Mouse (Mus musculus) monocyte, adult 2 months (primary cell): ENCODE measurements at regions not wholly inside any gene's neighbourhood (a gene's known extent, or its start where the extent isn't known, plus 50 kb on each side); places are given as distances from the start of the nearest gene placed in this dataset.
"Not testable (repeated sequence)": the region's sequence is repeated elsewhere in the genome, so short reads cannot be mapped to it uniquely, and the experiment has no call there.

Experiments used
- DNase-seq, 2 experiments: peaks; one replicate each; pipeline ENCODE4 v3.0.0; 2022; ENCODE audit warnings: low spot score in 2 of 2, low read depth in 1 of 2

DNA sequence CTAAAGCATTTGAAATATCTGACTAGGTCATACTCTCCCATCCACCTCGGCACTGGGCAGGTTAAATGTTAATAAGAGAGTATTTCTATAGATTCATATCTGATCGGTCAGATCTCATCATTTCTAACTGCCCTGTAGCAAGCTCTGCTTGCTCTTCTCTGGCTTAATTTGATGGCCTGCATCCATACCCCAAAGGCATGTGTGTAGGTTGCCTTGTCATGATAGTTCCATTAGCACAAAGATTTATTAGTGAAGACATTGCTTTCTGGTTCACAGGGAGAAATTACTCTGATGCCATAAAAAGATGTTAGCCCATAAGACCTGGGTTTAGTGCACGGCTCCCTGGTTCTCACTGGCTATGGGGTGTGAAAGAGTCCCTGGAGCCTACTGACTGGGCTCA lies 232.3 kb downstream of the Lpin1 start:
- DNase-seq, result no peak

DNA sequence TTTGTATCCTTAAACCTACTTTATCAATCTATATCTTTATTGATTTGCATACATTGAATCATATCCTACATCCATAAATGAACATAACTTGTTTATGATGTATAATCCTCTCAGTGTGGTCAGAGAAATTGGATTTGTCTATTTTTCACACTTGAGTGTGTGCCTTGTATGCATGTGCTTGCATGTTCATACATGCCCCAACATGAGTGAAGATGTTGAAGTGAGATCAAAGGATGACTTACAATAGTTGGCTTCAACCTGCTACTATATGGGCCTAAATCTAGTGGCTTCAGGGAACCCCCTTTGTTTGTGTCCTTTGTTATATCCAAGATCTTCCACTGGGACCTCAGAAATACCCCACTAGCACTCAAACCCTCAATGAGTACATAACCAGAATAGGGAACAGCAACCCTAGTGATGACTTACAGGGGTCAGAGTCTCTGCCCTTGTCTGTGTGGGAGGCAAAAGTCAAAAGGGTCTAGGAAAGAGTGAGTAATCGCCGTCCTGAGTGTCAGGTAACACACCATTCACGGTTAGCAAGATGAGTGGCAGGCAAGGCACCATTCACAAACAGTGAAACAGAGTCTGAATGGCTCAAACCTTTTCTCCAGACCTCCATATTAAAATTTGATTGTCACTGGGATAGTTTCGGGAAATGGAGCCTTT lies 236.3 kb downstream of the Lpin1 start:
- DNase-seq, result no peak

DNA sequence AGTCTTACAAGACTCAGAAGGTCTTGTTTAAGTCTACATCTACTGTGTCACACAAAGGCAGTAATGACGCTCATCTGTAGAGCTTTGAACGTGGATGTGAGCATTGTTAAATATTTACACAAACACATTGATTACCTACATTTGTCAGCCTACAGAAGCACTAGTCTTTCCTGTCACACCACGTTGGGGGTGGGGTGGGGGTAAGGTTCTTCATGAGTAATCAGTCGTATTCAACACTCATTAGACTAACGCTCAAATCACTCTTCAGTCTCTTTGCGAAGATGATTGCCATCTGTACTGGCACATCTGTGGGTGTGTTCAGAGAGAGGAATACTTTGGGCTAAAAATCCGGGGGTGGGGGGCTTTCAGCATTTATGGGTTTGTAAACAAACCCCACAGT lies 240.7 kb downstream of the Lpin1 start:
- no peak for DNase-seq

DNA sequence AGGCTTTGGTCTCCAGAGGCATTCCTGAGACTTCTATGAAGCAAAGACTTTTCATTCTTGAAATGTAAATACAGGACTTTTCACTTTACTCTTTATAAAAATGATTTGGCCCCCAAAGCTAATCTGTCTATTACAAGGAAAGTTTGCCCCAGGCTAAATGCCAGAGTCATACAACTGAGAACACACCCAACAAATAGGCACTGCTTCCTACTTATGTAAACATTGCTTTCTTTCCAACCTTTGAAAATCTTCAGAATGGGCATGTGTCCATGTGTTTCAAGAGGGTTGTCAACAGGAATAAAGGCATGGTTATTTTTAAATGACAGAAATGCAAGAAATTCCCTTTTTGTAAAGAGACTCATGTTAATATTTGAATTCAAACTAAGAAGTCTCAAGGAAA lies 248.4 kb downstream of the Lpin1 start:
- DNase-seq, result no peak

DNA sequence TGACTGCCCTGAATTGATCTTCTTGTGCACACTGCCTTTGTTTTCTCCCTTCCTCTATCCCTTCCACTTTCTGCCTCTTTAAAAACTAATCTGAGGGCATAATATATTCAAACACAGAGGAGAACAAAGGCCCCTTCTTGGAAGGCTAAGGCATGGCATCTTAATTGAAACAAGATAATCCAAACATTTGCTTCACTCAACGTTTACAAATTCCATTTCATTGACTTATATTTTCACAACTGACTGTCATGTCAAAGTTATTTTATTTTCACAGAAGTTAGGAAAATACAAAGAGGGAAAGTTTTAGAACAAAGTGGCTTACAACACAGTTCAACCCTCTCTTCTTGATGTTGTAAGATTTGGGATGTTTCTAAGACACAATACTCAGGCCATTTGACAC lies 251.9 kb downstream of the Lpin1 start:
- no peak for DNase-seq

DNA sequence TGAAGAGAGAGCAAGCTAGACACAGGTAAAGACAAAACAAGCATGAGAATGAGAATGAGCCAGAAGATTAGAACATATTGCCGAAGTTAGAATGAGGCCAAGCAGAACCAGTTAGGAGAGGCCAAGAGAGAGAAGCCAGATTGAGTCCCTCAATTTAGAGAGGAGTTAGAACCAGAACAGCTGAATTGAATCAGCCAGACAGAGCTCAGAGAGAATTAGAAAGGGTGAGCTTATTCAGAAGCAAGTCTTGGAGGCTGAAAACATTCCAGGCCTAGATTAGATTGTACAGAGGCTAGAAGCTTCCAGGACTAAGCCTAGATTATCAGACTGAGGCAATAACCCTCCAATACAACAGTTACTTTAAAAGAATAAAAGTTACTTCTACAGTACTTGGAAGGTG lies 256.1 kb downstream of the Lpin1 start:
- DNase-seq, result no peak

DNA sequence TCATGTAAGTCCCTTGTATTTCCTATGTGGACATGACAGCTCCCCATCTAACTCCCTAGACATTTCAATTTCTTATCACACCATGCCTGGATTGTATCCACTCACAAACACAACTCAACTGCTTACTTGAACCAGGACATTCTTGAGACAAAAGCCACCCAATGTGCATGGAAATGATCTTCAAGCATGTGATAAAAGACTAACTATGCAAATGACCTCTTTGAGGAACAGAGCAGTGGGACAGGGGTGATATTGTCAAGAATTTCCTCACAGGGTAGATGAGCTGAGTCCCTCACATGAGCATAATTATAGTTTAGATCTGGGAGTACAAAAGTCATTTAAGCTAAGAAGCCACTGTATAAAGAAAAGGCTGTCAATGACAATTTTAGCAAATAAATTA lies 259.0 kb downstream of the Lpin1 start:
- no peak for DNase-seq

DNA sequence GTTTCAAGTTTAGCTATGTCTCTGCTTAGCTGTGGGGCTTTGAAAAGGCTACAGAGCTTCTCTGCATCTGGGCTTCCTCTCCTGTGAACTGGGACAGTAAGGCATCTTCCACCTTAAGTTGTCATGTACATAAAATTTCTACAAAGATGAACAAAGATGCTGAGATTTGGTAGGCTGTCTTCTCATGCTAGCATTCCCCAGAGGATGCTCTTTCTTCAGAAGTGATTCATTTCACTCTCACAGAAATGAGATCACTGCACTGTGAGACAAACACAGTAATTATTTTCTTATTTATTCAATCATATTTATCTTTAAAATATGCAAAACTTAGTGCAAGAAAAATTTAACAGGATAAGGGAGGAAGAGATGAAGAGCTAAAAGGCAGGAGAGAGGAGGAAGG lies 261.5 kb downstream of the Lpin1 start:
- DNase-seq, result no peak

DNA sequence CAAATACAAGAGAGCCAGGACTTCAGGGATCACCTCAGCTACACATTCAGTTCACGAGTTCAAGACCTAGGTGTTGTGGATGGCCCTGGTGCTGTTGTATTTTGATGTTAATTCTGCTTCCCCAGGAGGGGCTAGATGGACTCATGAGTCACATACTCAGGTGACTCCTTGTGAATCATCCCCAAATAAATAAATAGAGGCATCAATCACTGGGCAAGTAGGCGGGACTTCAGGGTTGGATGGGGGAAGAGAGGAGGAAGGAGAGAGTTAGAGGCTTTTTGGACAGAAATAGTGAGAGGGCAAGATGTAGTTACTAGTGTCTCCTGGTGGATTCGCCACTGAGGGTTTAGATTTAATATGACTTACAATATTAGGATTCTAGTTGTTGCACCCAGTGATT lies 266.7 kb downstream of the Lpin1 start:
- no peak for DNase-seq

DNA sequence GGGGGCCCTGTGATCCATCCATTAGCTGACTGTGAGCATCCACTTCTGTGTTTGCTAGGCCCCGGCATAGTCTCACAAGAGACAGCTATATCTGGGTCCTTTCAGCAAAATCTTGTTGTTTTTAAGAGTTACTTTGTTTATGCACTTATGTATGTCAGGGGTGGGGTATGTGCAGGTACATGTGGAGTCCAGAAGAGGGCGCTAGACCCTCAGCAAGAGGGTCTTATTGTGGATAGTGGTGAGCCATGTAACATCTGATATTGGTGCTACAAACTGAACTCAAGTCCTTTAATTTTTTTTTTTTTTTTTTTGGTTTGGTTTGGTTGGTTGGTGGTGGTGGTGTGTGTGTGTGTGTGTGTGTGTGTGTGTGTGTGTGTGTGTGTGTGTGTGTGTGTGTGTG lies 268.7 kb downstream of the Lpin1 start:
- not testable (repeated sequence) for DNase-seq

DNA sequence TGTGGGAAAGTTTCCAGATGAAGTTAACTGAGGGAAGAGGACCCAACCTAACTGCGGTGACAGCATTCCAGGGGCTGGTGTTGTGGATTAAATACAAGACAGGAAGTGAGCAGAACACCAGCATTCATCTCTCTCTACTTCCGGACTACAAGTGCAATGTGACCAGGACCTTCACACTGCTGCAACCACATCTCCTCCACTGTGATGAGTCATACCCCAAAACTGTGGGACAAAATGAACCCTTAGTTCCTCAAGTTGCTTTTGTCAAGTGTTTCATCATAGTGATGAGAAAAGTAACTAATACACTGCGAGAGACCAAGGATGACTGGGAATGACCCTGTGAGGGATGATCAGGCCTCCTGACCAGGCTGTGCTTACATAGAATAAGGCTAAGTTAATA lies 279.3 kb downstream of the Lpin1 start:
- DNase-seq, result no peak

DNA sequence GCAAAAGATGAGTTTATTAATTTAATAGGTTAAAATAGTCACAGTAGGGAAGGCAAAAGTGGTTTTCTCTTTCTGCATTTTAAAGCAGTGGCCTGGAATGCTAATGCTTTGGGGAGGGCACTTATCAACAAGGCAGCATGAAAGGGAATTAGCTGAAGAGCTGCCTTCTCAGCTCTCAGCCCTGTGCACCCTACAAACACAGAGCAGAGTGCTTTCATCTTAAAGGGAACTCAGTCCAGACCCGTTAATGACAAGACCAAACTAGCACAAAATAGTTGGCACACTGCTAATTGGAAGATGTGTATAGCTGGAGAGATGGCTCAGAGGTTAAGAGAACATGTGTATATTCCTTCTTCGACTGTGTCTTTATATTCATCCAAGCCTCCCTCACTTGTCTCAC lies 281.6 kb downstream of the Lpin1 start:
- no peak for DNase-seq

DNA sequence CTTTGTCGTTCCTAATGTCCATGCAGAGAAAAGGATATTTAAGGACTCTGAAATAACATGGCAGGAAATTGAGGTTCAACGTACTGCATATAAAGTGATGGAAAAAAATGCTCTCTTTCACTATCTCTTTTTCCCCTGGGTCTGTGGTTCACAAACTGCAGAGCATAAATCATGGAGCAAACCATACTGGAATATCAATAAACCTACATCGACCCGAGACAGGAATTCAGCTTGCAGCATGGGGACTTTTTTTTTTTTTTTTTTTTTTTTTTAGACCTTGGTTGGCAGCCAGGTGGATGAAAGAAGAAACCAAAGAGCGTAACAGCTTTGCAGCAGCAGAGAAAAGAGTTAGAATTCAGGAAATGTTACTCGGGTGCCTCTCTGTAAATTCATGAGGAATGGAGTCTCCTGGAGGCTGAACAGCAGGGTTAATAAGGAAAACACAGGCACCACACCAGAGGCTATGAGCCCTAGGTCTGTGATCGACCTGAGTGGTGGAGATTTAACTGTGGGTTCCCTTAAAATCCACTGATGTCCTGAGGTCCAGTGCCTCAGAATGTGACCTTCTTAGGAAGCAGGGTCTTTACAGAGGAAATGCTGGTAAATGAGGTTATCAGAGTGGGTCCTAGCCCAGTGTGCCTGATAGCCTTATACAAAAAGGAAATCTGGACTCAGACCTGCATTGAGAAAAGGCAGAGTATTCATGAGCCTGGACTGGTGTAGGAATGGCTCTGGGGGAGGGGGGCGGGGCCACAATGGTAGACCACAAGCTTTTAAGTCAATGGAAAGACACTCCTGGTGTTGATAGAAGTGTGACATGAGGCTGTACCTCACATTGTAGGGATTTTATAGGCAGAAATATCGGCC lies 290.0 kb downstream of the Lpin1 start:
- no peak for DNase-seq

DNA sequence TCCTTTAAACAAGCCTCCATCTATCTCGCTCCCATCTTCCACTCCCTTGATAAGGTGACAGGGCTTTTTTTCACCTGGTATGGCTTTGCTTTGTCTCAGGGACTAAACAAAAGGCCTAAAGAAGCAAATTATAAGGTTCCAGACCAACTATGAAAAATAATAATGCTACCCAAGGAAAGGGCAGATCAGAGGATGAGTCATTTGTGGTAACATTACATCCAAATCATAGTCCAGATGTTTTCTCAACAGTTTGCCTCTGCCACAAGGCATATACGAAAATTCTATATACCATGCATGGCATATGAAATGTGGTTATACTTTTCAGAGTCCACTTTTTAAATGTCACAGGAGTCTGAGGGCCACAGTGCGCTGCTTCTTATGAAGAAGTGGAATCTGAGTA lies 302.7 kb downstream of the Lpin1 start:
- DNase-seq, result no peak

DNA sequence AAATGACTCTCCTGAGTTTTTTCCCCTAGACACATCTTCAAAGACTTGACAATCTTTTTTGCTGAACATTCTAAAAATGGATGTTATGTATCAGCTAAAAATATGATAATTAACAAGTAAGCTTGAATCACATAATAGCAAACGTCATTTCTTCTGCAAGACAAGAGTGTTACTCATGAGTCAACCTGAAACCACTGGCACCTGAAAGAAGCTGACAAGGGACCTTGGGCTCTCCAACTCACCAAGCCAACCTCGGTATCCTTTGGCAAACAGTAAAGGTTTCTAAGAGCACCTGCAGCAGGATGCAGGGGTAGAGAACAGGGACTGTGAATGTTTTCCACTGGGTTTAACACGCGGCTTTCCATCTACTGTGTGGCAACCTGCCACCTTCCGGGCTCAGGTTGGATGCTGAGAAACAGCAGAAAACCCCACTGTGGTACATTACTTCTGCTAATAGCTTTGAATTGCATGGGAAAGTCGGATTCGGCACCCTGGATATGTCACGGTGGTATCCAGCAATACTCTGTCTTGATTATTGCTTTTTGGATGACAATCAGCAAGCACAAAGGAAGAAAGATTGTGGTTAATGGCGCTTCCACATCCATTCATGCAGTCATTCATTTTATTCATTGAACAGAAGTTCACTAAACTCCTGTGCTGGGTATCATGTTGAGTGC lies 305.9 kb downstream of the Lpin1 start:
- no peak for DNase-seq

DNA sequence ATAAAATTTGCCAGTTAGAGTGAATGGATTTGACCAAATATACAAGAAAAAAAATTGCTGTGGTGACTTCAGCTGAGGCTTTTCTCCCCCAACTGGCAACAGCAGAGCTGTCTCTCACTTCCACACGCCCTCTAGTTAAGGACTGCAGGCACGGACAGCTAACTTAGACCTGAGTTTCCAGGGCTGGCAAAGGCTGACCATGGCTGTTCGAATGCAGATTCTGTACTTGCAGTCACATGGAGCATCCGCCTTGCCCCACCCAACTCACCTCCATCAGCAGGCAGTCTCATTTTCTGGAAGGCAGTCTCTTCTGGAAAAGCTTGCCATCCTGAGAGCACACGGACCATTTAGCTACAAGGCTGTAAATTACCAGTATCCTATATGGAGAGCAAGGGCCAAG lies 325.7 kb downstream of the Lpin1 start:
- DNase-seq, result no peak

DNA sequence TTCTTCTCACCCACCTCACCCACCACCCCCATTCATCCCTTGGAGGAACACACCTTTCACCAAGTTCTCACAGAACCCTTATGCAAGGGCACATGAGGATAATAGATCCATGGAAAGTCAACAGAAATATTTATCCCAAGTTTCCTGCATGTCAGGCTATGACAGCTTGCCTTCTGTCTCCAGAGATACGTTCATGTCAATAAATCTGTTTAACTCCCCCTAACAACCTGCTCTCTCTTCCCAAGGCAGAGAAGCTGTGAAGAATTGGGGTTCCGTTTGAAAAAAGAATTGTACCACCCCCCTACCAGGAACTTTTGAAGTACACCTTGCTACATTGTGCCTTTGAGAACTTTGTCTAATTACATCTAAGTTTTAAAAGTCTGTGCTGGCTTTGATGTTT lies 331.6 kb downstream of the Lpin1 start:
- DNase-seq, result no peak

DNA sequence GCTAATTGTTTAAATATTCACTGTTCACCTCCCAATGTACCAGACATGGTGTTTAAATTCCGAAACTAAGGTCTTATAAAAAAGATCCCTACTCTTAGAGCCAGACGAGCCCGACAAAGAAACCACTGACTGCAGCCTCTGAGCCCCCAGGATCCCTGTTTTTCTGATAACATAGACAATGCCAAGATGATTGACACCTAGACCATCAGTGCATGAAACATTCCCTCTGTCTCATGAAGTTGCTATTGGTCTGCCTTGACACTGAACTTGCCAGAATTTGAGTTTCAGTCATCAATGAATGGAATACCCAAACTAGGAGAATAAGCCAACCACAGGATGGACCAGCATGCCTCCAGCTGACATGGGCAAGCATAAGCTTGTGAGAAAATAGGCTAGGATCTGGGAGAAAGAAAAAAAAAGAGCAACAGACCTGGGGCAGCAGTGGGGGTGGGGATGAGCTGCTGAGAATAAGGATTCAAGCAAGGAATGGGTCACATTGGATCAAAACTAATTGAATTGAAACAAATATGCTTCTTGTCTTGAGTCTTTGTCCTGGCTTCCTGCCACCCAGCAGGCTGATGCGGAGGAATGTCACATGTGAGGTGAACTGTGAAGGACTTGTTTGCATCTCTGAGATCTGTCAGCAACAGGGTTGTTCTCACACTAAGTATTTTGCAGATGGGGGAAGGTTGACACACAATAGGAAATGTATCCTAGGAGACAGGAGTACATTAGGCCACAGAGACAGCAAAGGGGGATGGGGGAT lies 333.0 kb downstream of the Lpin1 start:
- DNase-seq, result no peak

DNA sequence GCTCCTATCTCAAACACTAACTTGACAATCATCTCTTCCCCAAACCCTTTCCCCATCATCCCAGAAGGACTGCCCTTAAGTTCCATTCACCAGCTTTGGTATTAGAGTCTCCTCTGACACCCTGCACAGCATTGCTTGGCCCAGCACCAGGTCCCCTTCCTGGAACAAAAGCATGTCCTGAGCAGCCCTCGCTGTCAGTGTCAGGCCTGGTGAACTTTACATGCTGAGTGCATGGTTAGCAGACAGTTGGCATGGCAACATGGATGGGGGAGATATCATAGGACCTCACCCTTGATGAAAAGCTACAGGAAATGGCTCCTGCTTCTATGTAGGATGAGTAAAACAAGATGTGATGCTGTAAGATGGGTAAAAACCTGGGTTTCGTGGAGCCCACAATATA lies 333.6 kb downstream of the Lpin1 start:
- no peak for DNase-seq

DNA sequence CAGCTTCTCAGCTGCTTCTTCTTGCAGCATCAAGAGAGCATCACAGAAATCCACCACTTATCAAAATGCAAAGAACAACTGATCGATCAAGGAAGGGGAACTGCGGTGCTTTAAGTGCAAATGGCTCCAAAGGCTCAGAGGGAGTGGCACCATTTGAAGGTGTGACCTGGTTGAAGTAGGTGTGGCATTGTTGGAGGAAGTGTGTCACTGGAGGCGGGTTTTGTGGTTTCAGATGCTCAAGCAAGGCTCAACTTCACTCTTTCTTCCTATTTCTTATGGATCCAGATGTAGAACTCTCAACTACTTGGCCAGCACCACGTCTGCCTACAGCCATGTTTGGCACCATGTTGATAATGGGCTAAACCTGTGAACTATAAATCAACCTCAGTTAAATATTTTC lies 334.5 kb downstream of the Lpin1 start:
- no peak for DNase-seq

DNA sequence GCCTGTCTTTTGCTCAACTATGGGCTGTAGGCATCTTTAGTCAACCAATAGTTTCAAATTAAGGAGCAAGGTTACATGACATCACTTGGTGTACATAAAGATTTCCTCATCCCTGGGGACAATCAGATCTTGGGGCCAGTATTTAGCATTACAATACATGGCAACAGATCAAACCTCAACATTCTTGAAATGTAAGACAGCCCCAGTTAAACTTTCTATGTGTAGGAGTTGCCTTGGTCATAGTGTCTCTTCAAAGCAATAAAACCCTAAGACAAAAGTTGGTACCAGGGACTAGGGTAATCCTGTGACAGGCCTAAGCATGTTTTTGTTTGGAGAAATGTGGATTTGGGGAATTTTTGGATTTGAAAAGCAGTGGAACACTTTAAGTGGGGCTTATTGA lies 338.3 kb downstream of the Lpin1 start:
- DNase-seq, result no peak

DNA sequence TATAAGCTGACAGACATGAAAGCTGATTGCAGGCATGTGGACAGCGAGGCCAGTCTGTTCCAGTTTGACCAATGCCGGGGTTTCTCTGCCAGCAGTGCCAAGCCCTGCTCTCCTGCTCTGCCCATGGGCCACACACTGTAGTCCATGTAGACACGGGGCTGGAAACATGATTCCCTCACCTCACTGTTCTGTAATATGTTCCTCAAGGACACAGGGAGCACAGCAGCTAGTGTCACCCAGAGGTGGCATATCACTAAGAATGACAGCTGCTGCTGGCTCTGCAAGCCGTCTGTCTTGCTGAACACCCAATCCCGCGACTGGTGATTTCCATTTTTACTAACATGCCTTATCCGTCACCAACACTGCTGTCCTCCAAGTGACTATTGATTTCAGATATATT lies 339.9 kb downstream of the Lpin1 start:
- DNase-seq, result no peak
